13 mouse cellular contexts compared by ENCODE assay signal in the genomic region with DNA sequence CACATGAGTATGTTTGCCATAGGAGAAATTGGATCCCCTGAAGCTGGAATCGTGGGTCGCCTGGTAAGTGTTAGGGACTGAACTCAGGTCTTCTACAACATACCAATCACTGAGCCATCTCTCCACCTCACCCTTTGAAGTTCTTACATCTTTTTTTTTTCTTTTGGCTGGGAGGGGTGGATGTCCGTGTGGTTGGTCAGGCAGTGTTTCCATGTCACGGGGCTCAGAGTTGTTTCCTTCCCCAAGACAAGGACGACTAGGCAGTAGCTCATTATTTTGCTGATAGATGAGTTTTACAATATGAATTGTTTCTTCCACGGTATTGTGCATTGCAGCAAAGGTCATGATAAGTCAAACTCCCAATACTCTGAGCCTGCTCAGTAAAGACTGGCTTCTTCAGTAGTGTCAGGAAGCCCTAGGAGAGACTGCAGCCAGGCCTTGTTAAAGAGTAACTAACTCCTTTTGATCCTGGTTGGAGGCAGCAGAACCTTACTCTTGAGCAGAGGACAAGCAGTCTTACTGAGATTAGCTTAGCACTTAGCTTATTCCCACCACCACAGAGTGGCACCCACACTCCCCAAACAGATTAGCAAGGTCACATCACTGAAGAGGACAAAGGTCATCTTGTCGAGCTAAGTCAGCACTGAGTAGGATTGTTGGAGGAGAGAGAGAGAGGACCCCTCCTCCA. TPM values are rescaled to one million over a fixed set of nuclear protein-coding genes. Genes with fewer than 3 reads are reported as not detected.
A peak's percentile ranks its signal among the peaks of the same experiment; 100 is the strongest.
DNase-seq lines count a peak whose midpoint lies in the region; ATAC-seq and TF ChIP-seq lines count a peak whose summit lies in the region.
"Had no signal": no experiment of that assay in that cellular context is flagged by ENCODE, and none has a peak within 500 bp of the region (broad histone marks: within the 10 kb centered on the region; RNA-seq: fewer than 3 reads in every experiment).

No protein-coding gene starts in this region.

- intact Hi-C loops in heart, postnatal 36 days (cut with DNase I), result loop anchor here (5.0 kb wide), 1 partner anchor 40 kb away; no protein-coding TSS in a partner anchor

- peaks cover 48% of the 10 kb centered on the region for H3K36me3 ChIP-seq in heart, embryonic 13.5 days
- peaks cover 29% of the 10 kb centered on the region; the same call in 1 of the 2 replicates for H3K36me3 ChIP-seq in kidney, postnatal 0 days (ENCODE audit: insufficient read depth, low read length)
- peaks cover 54% of the 10 kb centered on the region for H3K36me3 ChIP-seq in embryonic facial prominence, embryonic 10.5 days (replicated peaks)

- H3K4me2 ChIP-seq in heart, embryonic 13.5 days, result no peak overlapping the region
- H3K4me2 ChIP-seq in kidney, postnatal 0 days (ENCODE audit: low read length), result no peak overlapping the region
- H3K4me2 ChIP-seq: embryonic facial prominence, embryonic 12.5 days; forebrain, embryonic 15.5 days had no signal

- no peak for DNase-seq in heart, postnatal 36 days
- DNase-seq in kidney, postnatal 0 days (ENCODE audit: low spot score), result peak; percentile 37
- peak; percentile 23 for DNase-seq in lung, postnatal 36 days
- DNase-seq in embryonic facial prominence, embryonic 10.5 days (ENCODE audit: low spot score), result no peak
- DNase-seq in cerebellum, postnatal 10 days, result no peak
- no peak for DNase-seq in gastrocnemius, postnatal 10 days
- DNase-seq: B cell, adult 2 months; cerebellum, adult 9-10 months had no signal

- TF ChIP-seq CTCF in bone marrow macrophage, adult 2 months (IDR thresholded peaks at IDR 0.05; ENCODE audit: low read depth, low read length), result no peak
- 0 out of 2 replicates have a peak, but pooled peaks have one; percentile 3 for TF ChIP-seq CTCF in kidney, postnatal 0 days (IDR thresholded peaks at IDR 0.05; ENCODE audit: low read depth)

- no peaks in the 10 kb centered on the region for H3K27me3 ChIP-seq in heart, embryonic 13.5 days (replicated peaks)
- no peaks in the 10 kb centered on the region for H3K27me3 ChIP-seq in kidney, postnatal 0 days (ENCODE audit: insufficient read depth, low read length)
- no peaks in the 10 kb centered on the region for H3K27me3 ChIP-seq in embryonic facial prominence, embryonic 10.5 days (replicated peaks; ENCODE audit: low read depth, poor library complexity, severe bottlenecking)
- H3K27me3 ChIP-seq: embryonic facial prominence, embryonic 12.5 days; forebrain, embryonic 15.5 days had no signal

- H3K9me3 ChIP-seq in heart, embryonic 13.5 days, result no peaks in the 10 kb centered on the region
- no peaks in the 10 kb centered on the region for H3K9me3 ChIP-seq in kidney, postnatal 0 days (replicated peaks; ENCODE audit: low read length)
- H3K9me3 ChIP-seq in embryonic facial prominence, embryonic 10.5 days, result no peaks in the 10 kb centered on the region
- H3K9me3 ChIP-seq: embryonic facial prominence, embryonic 12.5 days; forebrain, embryonic 15.5 days had no signal

- no peak for TF ChIP-seq POLR2A in bone marrow macrophage, adult 2 months (IDR thresholded peaks at IDR 0.05; ENCODE audit: borderline replicate concordance, low read depth, low read length)

- H3K27ac ChIP-seq in heart, embryonic 13.5 days (replicated peaks), result no peak overlapping the region; the same call in 1 of the 2 replicates
- peak overlapping the region; percentile 33 for H3K27ac ChIP-seq in bone marrow macrophage, adult 2 months (ENCODE audit: insufficient read depth, low read depth, low read length)
- H3K27ac ChIP-seq in kidney, postnatal 0 days, result peak overlapping the region; percentile 58
- no peak overlapping the region for H3K27ac ChIP-seq in embryonic facial prominence, embryonic 10.5 days (replicated peaks)
- H3K27ac ChIP-seq: embryonic facial prominence, embryonic 12.5 days; forebrain, embryonic 15.5 days had no signal

- 55% methylated on average over 7 of the region's 7 CpGs for WGBS in heart, embryonic 13.5 days
- WGBS in kidney, postnatal 0 days, result 36% methylated on average over 7 of the region's 7 CpGs
- 70% methylated on average over 7 of the region's 7 CpGs for WGBS in embryonic facial prominence, embryonic 10.5 days

- ATAC-seq in heart, embryonic 13.5 days (ENCODE audit: extremely low read depth, insufficient number of reproducible peaks, low FRiP score, low TSS enrichment), result no peak
- ATAC-seq in kidney, postnatal 0 days (replicated peaks; ENCODE audit: low FRiP score, low read depth), result peak; percentile 50
- ATAC-seq: forebrain, embryonic 15.5 days; hindbrain, embryonic 16.5 days had no signal

- H3K4me1 ChIP-seq in heart, embryonic 13.5 days, result peaks cover 8% of the 10 kb centered on the region
- peaks cover 7% of the 10 kb centered on the region for H3K4me1 ChIP-seq in bone marrow macrophage, adult 2 months (ENCODE audit: control insufficient read depth, insufficient read depth, low read length)
- no peaks in the 10 kb centered on the region for H3K4me1 ChIP-seq in kidney, postnatal 0 days (replicated peaks; ENCODE audit: insufficient read depth, low read length)
- peaks cover 19% of the 10 kb centered on the region for H3K4me1 ChIP-seq in embryonic facial prominence, embryonic 10.5 days
- H3K4me1 ChIP-seq: forebrain, embryonic 15.5 days had no signal

- no peak overlapping the region for H3K4me3 ChIP-seq in heart, embryonic 13.5 days
- H3K4me3 ChIP-seq in bone marrow macrophage, adult 2 months (ENCODE audit: insufficient read depth, low read length), result no peak overlapping the region
- H3K4me3 ChIP-seq in kidney, postnatal 0 days (replicated peaks; ENCODE audit: low read depth, low read length), result no peak overlapping the region
- no peak overlapping the region for H3K4me3 ChIP-seq in embryonic facial prominence, embryonic 10.5 days
- H3K4me3 ChIP-seq: embryonic facial prominence, embryonic 12.5 days; forebrain, embryonic 15.5 days had no signal

- peak overlapping the region; percentile 21; the same call in 1 of the 2 replicates for H3K9ac ChIP-seq in heart, embryonic 13.5 days
- no peak overlapping the region for H3K9ac ChIP-seq in kidney, postnatal 0 days (ENCODE audit: low read depth, low read length)
- H3K9ac ChIP-seq: embryonic facial prominence, embryonic 12.5 days; forebrain, embryonic 15.5 days had no signal

RNA-seq across cellular contexts. Expression of gene Wee1, which starts 24.6 kb away (rescaled TPM):
- polyA plus RNA-seq in heart, embryonic 13.5 days (2015; fragmentation: Nextera tagmentation; extraction: Ambion mirVana), result 21.8 and 23.7 TPM in 2 replicates
- total RNA-seq in heart, postnatal 36 days (2021), result 1 to 10 TPM; 9.2 to 9.8 TPM
- 7.1 and 7.2 TPM in 2 replicates for polyA plus RNA-seq in bone marrow macrophage, adult 2 months (2012; ENCODE audit: insufficient read depth, insufficient read length, missing spikeins)
- polyA plus RNA-seq in kidney, postnatal 0 days (2015; fragmentation: Nextera tagmentation; extraction: Ambion mirVana), result 15.4 and 16.9 TPM in 2 replicates
- polyA plus RNA-seq in embryonic facial prominence, embryonic 10.5 days (2016; fragmentation: Nextera tagmentation; extraction: Ambion mirVana), result 28.6 and 29.4 TPM in 2 replicates
- 1 to 10 TPM; 7.7 to 8.6 TPM for total RNA-seq in gastrocnemius, postnatal 10 days (2021)

RNA-seq across cellular contexts. Expression of gene Zfp143, which starts 36.2 kb away (rescaled TPM):
- 13.4 and 15.0 TPM in 2 replicates for polyA plus RNA-seq in heart, embryonic 13.5 days (2015; fragmentation: Nextera tagmentation; extraction: Ambion mirVana)
- 10 to 100 TPM in 1 of 2 experiments, 1 to 10 TPM in 1; 9.7 to 12.8 TPM for total RNA-seq in heart, postnatal 36 days (2021)
- 17.4 and 22.2 TPM in 2 replicates for polyA plus RNA-seq in bone marrow macrophage, adult 2 months (2012; ENCODE audit: insufficient read depth, insufficient read length, missing spikeins)
- polyA plus RNA-seq in kidney, postnatal 0 days (2015; fragmentation: Nextera tagmentation; extraction: Ambion mirVana), result 10.5 and 12.0 TPM in 2 replicates
- 26.1 and 26.8 TPM in 2 replicates for polyA plus RNA-seq in embryonic facial prominence, embryonic 10.5 days (2016; fragmentation: Nextera tagmentation; extraction: Ambion mirVana)
- total RNA-seq in gastrocnemius, postnatal 10 days (2021), result 1 to 10 TPM; 7.4 to 7.8 TPM

Comparison
In these comparisons a context has a peak if more than half of its experiments do, and no peak if none do; other contexts are left out.
1. H3K27ac ChIP-seq: peak in bone marrow macrophage, adult 2 months (single experiment) and kidney, postnatal 0 days (single experiment); none in heart, embryonic 13.5 days (single experiment) and embryonic facial prominence, embryonic 10.5 days (single experiment).
2. DNase-seq: peak in kidney, postnatal 0 days (single experiment) and lung, postnatal 36 days (single experiment); none in heart, postnatal 36 days (0 of 2), embryonic facial prominence, embryonic 10.5 days (single experiment), cerebellum, postnatal 10 days (0 of 2) and gastrocnemius, postnatal 10 days (single experiment).